ENCODE assay signal across 23 mouse cellular contexts in the genomic region with DNA sequence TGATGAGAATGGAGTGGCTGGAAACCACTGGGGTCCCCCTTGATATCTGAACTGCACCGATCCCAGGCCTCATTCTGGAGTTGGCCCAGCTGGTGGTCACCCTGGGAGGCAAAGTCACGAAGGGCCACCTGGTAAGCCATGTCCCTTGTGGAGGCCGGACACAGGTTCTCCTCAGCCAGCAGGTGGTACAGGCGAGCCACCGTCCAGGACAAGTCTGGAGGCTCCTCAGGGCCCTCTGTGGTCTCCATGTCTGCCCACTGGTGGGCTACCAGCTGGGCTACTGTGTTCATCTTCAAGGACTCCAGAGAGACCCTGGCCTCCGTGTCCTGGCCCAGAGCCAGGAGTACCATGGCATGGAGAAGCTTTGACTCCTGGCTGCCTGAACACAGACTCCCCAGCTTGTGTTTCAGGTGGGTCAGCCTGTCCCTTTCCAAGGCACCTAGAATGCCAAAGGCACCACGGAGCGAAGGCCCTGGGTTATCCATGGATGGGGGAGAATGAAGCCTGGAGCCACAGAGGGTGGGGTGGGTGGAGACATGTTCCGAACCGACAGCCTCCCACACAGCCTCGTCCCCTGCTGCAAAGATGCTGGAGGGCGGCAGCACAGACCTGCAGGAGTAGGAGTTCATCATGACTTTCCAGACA. TPM values are rescaled to one million over a fixed set of nuclear protein-coding genes. Genes with fewer than 3 reads are reported as not detected.
"Had no signal": no experiment of that assay in that cellular context is flagged by ENCODE, and none has a peak within 500 bp of the region (broad histone marks: within the 10 kb centered on the region; RNA-seq: fewer than 3 reads in every experiment).

No protein-coding gene starts in this region.

- ATAC-seq: midbrain, embryonic 15.5 days had no signal

- H3K4me3 ChIP-seq: layer of hippocampus, adult 2 months; limb, embryonic 13.5 days; liver, embryonic 15.5 days; megakaryocyte, embryonic 14.5 days; midbrain, embryonic 15.5 days; neural tube, embryonic 13.5 days had no signal

- DNase-seq: kidney, adult 8-10 months; kidney, postnatal 4 days; left cerebral cortex, postnatal 4 days; lung, embryonic 14.5 days; lung, postnatal 14 days; retina, postnatal 1 day; right cerebral cortex, postnatal 4 days; spleen, adult 18-20 months; thymus, postnatal 4 days had no signal

- H3K27ac ChIP-seq: kidney, postnatal 0 days; layer of hippocampus, adult 2 months; limb, embryonic 13.5 days; liver, embryonic 15.5 days; midbrain, embryonic 15.5 days; neural tube, embryonic 13.5 days had no signal

- H3K9me3 ChIP-seq: limb, embryonic 13.5 days; liver, embryonic 15.5 days; megakaryocyte, embryonic 14.5 days; midbrain, embryonic 15.5 days; neural tube, embryonic 13.5 days had no signal

- H3K36me3 ChIP-seq: midbrain, embryonic 15.5 days; neural tube, embryonic 13.5 days had no signal

- H3K4me2 ChIP-seq: limb, embryonic 13.5 days; liver, embryonic 15.5 days; lung, embryonic 14.5 days; midbrain, embryonic 11.5 days; midbrain, embryonic 15.5 days; neural tube, embryonic 13.5 days had no signal

- H3K27me3 ChIP-seq: limb, embryonic 13.5 days; liver, embryonic 15.5 days; megakaryocyte, embryonic 14.5 days; midbrain, embryonic 15.5 days; neural tube, embryonic 13.5 days had no signal

- H3K9ac ChIP-seq: limb, embryonic 13.5 days; liver, embryonic 15.5 days; midbrain, embryonic 15.5 days; neural tube, embryonic 13.5 days had no signal

RNA-seq across cellular contexts. Expression of a gene that starts 28.4 kb away (rescaled TPM):
- total RNA-seq: layer of hippocampus, adult 2 months; layer of hippocampus, postnatal 10 days; left cerebral cortex, postnatal 10 days; left cerebral cortex, postnatal 4 days; liver, adult 2 months; monocyte, adult 5-6 weeks had no signal
- polyA plus RNA-seq: kidney, postnatal 0 days; limb, embryonic 13.5 days; liver, adult 2 months; liver, embryonic 15.5 days; lung, embryonic 14.5 days; macrophage; midbrain, embryonic 11.5 days; midbrain, embryonic 15.5 days; neural tube, embryonic 13.5 days; stomach, embryonic 14.5 days had no signal
